Mouse (Mus musculus): ENCODE measurements around the gene Smarcd1.

DNA sequence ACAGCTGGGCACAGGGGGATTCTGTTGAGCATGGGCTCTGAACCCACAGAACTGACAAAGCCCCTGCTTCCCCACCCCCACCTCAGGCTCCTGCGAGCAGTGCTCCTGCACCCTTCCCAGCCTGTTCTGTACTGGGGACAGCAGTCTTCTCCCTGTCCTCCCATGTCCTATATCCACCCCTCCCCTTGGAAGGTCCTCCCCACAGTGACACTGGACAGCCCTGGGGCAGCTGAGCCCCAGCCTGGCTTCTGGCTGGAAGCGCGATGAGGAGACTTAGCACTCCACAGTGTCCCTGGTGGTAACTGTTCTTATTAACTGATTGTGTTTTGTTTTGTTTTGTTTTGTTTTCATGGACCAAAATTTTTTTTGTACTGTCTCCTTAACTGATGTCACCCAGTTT lies 11.6 kb downstream of the Smarcd1 start:
- TF ChIP-seq POLR2A (IDR thresholded peaks at IDR 0.05; ENCODE audit: extremely low read depth, insufficient read depth, low read length) (no peak), CTCF (IDR thresholded peaks at IDR 0.05; ENCODE audit: extremely low read depth, insufficient read depth, low read length) (no peak)
